Mouse (Mus musculus) intestine, embryonic 15.5 days (tissue): ENCODE data around the gene Defb23. TPM values are rescaled to one million over a fixed set of nuclear protein-coding genes. Genes with fewer than 3 reads are reported as not detected.
"Not testable (repeated sequence)": the region's sequence is repeated elsewhere in the genome, so short reads cannot be mapped to it uniquely, and the experiment has no call there.

Experiments
- ATAC-seq: fragments of 200-750 bp; cut with Nextera tagmentation; 2 replicates; pipeline ENCODE4 v1.8.0; 2017; ENCODE audit warnings: moderate TSS enrichment, moderate library complexity
- H3K27ac ChIP-seq: fragments of 300-500 bp; sonication (generic); 2 replicates; pipeline ENCODE4 v1.5.1; 2015; ENCODE audit warnings: mild to moderate bottlenecking, inconsistent platforms
- H3K27me3 ChIP-seq: fragments of 300-500 bp; sonication (generic); replicated peaks from 2 replicates; pipeline ENCODE4 v1.6.1; 2015; ENCODE audit warnings: inconsistent platforms
- H3K36me3 ChIP-seq: fragments of 300-500 bp; sonication (generic); 2 replicates; pipeline ENCODE4 v1.6.1; 2015; ENCODE audit warnings: inconsistent platforms
- H3K4me1 ChIP-seq: fragments of 300-500 bp; sonication (generic); replicated peaks from 2 replicates; pipeline ENCODE4 v1.6.1; 2015; ENCODE audit warnings: inconsistent platforms
- H3K4me2 ChIP-seq: fragments of 300-500 bp; sonication (generic); replicated peaks from 2 replicates; pipeline ENCODE4 v1.6.1; 2015; ENCODE audit warnings: mild to moderate bottlenecking, inconsistent platforms
- H3K4me3 ChIP-seq: fragments of 300-500 bp; sonication (generic); replicated peaks from 2 replicates; pipeline ENCODE4 v1.5.1; 2015; ENCODE audit warnings: inconsistent platforms
- H3K9ac ChIP-seq: fragments of 300-500 bp; sonication (generic); 2 replicates; pipeline ENCODE4 v1.6.1; 2015; ENCODE audit warnings: inconsistent platforms
- H3K9me3 ChIP-seq: fragments of 300-500 bp; sonication (generic); 2 replicates; pipeline ENCODE4 v1.6.1; 2016; ENCODE audit warnings: inconsistent platforms
- WGBS: fragments of 180-500 bp; shearing (Covaris S2); methylation state at CpG from one replicate; pipeline ENCODE4 v1.1.7; 2015; 5-methylcytosine and 5-hydroxymethylcytosine counted together
- polyA plus RNA-seq: library from polyadenylated mRNA; unstranded; fragments of >200 nt; fragmentation: Nextera tagmentation; extraction: Ambion mirVana; gene quantifications from 2 replicates; pipeline ENCODE4 v1.2.1, GENCODE M21; 2015

The Defb23 gene
- polyA plus RNA-seq, 1 experiment from 2014 or later = not detected

GRCm38 (mm10) chr2:152428481-152428880 lies 35.9 kb downstream of the Defb23 start:
- 90% methylated on average over 2 of the region's 2 CpGs for WGBS
- not testable (repeated sequence) for H3K27me3 ChIP-seq, ATAC-seq, H3K4me3 ChIP-seq, H3K9ac ChIP-seq, H3K36me3 ChIP-seq, H3K4me2 ChIP-seq, H3K4me1 ChIP-seq, H3K27ac ChIP-seq, H3K9me3 ChIP-seq

- no peaks in the 10 kb centered on the region for H3K9me3 ChIP-seq
- H3K4me2 ChIP-seq = peak overlapping the region; percentile 47
- no peak overlapping the region for H3K4me3 ChIP-seq
- 8% methylated on average over 12 of the region's 12 CpGs for WGBS
- H3K4me1 ChIP-seq = 0 out of 2 replicates have a peak, but pooled peaks cover 2% of the 10 kb centered on the region
- H3K27ac ChIP-seq = no peak overlapping the region
- ATAC-seq = no peak
- H3K27me3 ChIP-seq = no peaks in the 10 kb centered on the region
- no peaks in the 10 kb centered on the region for H3K36me3 ChIP-seq
- H3K9ac ChIP-seq = peak overlapping the region; percentile 26; the same call in 1 of the 2 replicates
Measured at GRCm38 (mm10) chr2:152427493-152427892, 36.9 kb downstream of the Defb23 start.

- peak overlapping the region; percentile 96 for H3K27ac ChIP-seq
- 93% methylated on average over 3 of the region's 3 CpGs for WGBS
- peaks cover 12% of the 10 kb centered on the region for H3K4me1 ChIP-seq
- H3K27me3 ChIP-seq = no peaks in the 10 kb centered on the region
- H3K36me3 ChIP-seq = no peaks in the 10 kb centered on the region
- H3K9ac ChIP-seq = no peak overlapping the region
- H3K9me3 ChIP-seq = no peaks in the 10 kb centered on the region
- H3K4me3 ChIP-seq = no peak overlapping the region
- ATAC-seq = no peak
- peak overlapping the region; percentile 79 for H3K4me2 ChIP-seq
Measured at GRCm38 (mm10) chr2:152415786-152416185, 48.6 kb downstream of the Defb23 start.

- H3K9me3 ChIP-seq = no peaks in the 10 kb centered on the region
- peak within 1 kb of the TSS; percentile 96 for H3K27ac ChIP-seq
- H3K36me3 ChIP-seq = no peaks in the 10 kb centered on the region
- ATAC-seq = peak; percentile 4; the same call in 1 of the 2 replicates
- peaks cover 15% of the 10 kb centered on the region for H3K4me1 ChIP-seq
- peak within 1 kb of the TSS; percentile 83 for H3K4me3 ChIP-seq
- peak within 1 kb of the TSS; percentile 79 for H3K4me2 ChIP-seq
- H3K9ac ChIP-seq = peak within 1 kb of the TSS; percentile 99
- no peaks in the 10 kb centered on the region for H3K27me3 ChIP-seq
- WGBS = 21% methylated on average over 4 of the region's 4 CpGs
Measured at GRCm38 (mm10) chr2:152415287-152415686, 49.1 kb downstream of the Defb23 start, which contains the start of gene 6820408C15Rik. 6820408C15Rik (plus strand) TSS chr2:152415587.

- Histone ChIP-seq H3K27me3 (no peaks in the 10 kb centered on the region), H3K4me3 (peak within 1 kb of the TSS; percentile 83), H3K9me3 (no peaks in the 10 kb centered on the region), H3K9ac (peak within 1 kb of the TSS; percentile 99), H3K36me3 (no peaks in the 10 kb centered on the region), H3K4me2 (peak within 1 kb of the TSS; percentile 79), H3K4me1 (peaks cover 21% of the 10 kb centered on the region), H3K27ac (peak within 1 kb of the TSS; percentile 96)
- under 1% methylated on average over 65 of the region's 65 CpGs for WGBS
- ATAC-seq = peak; percentile 80
Measured at GRCm38 (mm10) chr2:152414591-152415165, 49.7 kb downstream of the Defb23 start, which contains the start of gene Zcchc3. Zcchc3 (minus strand) TSS chr2:152415027.

- Histone ChIP-seq H3K9ac (peak overlapping the region; percentile 99), H3K4me2 (peak overlapping the region; percentile 79), H3K4me1 (peaks cover 22% of the 10 kb centered on the region), H3K9me3 (no peaks in the 10 kb centered on the region), H3K4me3 (peak overlapping the region; percentile 83), H3K27me3 (no peaks in the 10 kb centered on the region), H3K36me3 (no peaks in the 10 kb centered on the region), H3K27ac (peak overlapping the region; percentile 96)
- peak; percentile 11 for ATAC-seq
- under 1% methylated on average over 86 of the region's 86 CpGs for WGBS
Measured at GRCm38 (mm10) chr2:152413765-152414584, 50.4 kb downstream of the Defb23 start.

- H3K4me3 ChIP-seq = peak overlapping the region; percentile 83
- H3K36me3 ChIP-seq = no peaks in the 10 kb centered on the region
- H3K9me3 ChIP-seq = no peaks in the 10 kb centered on the region
- 2% methylated on average over 21 of the region's 21 CpGs for WGBS
- ATAC-seq = no peak
- H3K4me1 ChIP-seq = peaks cover 22% of the 10 kb centered on the region
- peak overlapping the region; percentile 99 for H3K9ac ChIP-seq
- H3K27me3 ChIP-seq = no peaks in the 10 kb centered on the region
- peak overlapping the region; percentile 79 for H3K4me2 ChIP-seq
- H3K27ac ChIP-seq = peak overlapping the region; percentile 96
Measured at GRCm38 (mm10) chr2:152413158-152413764, 51.2 kb downstream of the Defb23 start.

GRCm38 (mm10) chr2:152412526-152413157 lies 51.8 kb downstream of the Defb23 start:
- Histone ChIP-seq H3K9me3 (no peaks in the 10 kb centered on the region), H3K27ac (peak overlapping the region; percentile 96), H3K36me3 (no peaks in the 10 kb centered on the region), H3K27me3 (no peaks in the 10 kb centered on the region), H3K4me3 (peak overlapping the region; percentile 83), H3K4me2 (peak overlapping the region; percentile 79), H3K4me1 (peaks cover 22% of the 10 kb centered on the region), H3K9ac (peak overlapping the region; percentile 99)
- 4% methylated on average over 15 of the region's 15 CpGs for WGBS
- ATAC-seq = no peak

GRCm38 (mm10) chr2:152411471-152411870 lies 52.9 kb downstream of the Defb23 start:
- peak overlapping the region; percentile 95 for H3K27ac ChIP-seq
- peak overlapping the region; percentile 29 for H3K9ac ChIP-seq
- peak overlapping the region; percentile 19 for H3K4me3 ChIP-seq
- 11% methylated on average over 7 of the region's 7 CpGs for WGBS
- no peaks in the 10 kb centered on the region for H3K36me3 ChIP-seq
- H3K4me2 ChIP-seq = peak overlapping the region; percentile 79
- no peaks in the 10 kb centered on the region for H3K9me3 ChIP-seq
- H3K4me1 ChIP-seq = peaks cover 24% of the 10 kb centered on the region
- ATAC-seq = no peak
- no peaks in the 10 kb centered on the region for H3K27me3 ChIP-seq

GRCm38 (mm10) chr2:152410971-152411371 lies 53.4 kb downstream of the Defb23 start:
- peak; percentile 67 for ATAC-seq
- H3K9me3 ChIP-seq = no peaks in the 10 kb centered on the region
- no peaks in the 10 kb centered on the region for H3K36me3 ChIP-seq
- H3K9ac ChIP-seq = peak overlapping the region; percentile 29
- H3K27ac ChIP-seq = peak overlapping the region; percentile 95
- no peaks in the 10 kb centered on the region for H3K27me3 ChIP-seq
- WGBS = 6% methylated on average over 15 of the region's 15 CpGs
- H3K4me3 ChIP-seq = peak overlapping the region; percentile 19
- peaks cover 27% of the 10 kb centered on the region for H3K4me1 ChIP-seq
- H3K4me2 ChIP-seq = peak overlapping the region; percentile 79

GRCm38 (mm10) chr2:152409781-152410180 lies 54.6 kb downstream of the Defb23 start:
- Histone ChIP-seq H3K4me2 (no peak overlapping the region), H3K4me1 (peaks cover 25% of the 10 kb centered on the region), H3K36me3 (no peaks in the 10 kb centered on the region), H3K4me3 (no peak overlapping the region), H3K9me3 (no peaks in the 10 kb centered on the region), H3K27me3 (no peaks in the 10 kb centered on the region), H3K9ac (no peak overlapping the region), H3K27ac (peak overlapping the region; percentile 95)
- no peak for ATAC-seq
- WGBS = 66% methylated on average over 6 of the region's 6 CpGs
